Mouse (Mus musculus) brain, adult 2 months (tissue): ENCODE results near the gene Mgat5.

ENCODE experiments used
- DNase-seq: peaks from one replicate; pipeline ENCODE4 v3.0.0; 2011; ENCODE audit warnings: low read depth, low spot score

Gene Mgat5

DNA sequence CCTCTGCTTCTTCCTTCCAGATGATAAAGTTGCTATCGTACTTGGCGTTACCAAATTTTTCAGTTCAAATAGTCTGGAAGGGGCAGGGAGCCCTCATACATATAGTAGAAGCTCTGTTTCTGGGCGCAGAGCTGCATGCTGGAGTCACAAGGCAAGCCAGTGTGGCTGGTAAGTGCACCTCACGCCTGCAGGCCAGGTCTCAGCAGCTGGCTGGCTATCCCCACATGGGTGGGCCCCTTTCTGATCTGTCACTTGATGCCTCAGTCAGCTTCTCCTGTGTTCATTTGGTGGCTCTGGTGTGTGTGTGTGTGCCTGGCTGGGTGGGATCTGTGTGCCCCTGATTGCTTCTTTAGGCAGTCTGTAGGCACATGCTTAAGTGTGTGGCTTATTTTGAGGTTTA, 12.8 kb downstream of the Mgat5 start:
- no peak for DNase-seq

DNA sequence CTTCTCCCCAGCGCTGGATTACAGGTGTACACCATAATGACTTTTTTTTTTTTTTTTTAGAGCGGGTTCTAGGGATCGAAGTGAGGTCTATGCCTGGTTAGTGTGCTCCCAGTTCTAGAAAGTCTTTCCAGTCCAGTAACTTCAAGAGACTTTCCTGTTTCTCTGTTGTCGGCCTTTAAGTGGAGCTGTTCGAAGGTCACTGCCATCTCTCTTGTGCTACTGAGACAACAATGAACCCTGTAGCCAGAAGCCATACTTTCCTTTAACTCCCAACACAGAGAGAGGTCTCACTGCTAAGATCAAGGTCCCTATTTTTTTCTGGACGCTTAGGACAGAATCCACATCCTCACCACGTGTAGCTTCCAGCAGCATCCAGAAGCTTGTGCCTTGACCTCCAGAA, 13.4 kb downstream of the Mgat5 start:
- DNase-seq, result no peak

DNA sequence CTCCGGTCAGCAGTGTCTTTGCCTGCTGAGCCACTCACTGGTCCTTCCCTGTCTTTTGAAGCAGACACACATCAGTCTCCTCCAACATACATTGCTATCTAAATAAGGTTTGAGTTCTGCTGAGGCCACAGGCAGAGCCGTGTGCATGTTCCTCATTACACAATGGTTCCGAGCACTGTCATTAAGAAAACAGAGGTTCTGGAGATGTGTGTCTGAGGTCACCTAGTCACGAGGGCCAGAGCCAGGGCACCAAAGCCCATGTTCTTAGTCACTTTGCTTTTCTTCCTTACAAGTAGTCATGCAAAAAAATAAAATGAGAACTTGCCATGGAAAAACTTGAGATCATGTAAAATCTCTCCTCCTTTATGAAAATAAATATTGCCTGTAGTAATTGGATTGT, 14.3 kb downstream of the Mgat5 start:
- DNase-seq, result no peak

DNA sequence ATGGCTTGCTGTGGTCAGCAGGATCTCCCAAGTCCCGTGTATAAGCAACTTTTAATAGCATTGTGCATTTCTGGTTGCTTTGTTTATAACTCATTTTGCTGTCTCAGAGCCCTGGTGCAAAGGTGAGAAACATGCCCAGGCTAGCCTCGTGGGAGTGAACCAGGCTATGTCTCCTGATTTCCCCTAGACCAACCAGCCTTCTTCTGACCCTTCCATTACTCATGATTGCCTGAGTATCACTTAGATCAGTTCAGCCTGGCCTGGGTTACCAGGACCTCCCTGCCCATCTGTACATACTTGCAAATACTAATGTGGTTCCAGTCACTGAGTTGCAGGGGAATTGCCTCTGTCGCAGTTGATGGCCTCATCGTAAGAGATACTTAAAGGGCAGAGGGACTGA, 14.8 kb downstream of the Mgat5 start:
- DNase-seq, result no peak

DNA sequence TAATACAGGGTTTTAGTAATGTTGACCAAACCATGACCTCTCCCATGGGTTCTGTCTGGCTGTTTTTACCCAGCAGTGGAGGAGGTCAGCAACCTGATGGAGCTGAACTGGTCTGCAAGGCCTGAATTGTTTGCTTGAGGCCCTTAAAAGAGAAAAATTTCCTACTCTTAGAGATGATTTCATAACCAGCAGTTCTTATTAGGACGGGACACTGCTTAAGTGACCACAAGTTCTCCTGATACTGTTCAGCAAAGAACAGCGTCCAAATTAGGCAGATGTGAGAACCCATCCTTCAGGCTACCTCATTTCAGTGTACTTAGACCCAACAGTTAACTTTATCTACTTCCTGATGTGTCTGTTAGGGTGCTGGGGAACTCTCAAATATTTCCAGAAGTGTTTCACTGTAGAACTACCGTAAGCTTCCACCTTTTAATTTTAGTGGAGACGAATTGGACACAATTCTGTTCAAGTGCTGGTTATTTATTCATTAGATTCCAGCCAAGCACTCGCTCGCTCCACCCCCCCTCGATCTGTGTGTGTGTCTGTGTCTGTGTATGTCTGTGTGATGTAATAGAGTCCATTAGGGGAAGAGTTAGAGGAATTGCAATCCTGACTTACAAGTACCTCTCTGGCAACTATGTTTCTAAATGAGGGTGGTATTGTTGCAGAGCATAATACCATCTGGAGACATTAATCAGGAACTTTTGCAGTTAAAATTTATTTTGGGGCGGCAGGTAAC, 17.4 kb downstream of the Mgat5 start:
- DNase-seq, result no peak

DNA sequence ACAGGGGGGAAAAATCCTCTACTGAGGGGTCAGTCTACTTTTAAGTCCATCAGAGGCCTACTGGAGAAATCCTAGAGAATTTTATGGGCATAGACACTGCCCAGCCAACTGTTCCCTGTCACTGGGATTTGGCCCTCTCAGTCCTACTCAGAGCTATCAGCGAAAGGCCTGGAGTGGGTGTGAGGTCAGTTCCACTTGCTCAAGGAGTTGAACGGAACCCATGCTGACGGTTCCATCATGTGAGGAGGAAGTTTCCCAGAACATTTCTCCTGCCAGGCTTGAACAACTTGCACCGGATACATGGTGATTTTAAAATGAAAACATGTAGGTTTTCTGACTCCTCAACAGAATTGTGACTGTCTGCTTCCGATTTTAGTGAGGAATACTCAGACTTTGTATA, 20.2 kb downstream of the Mgat5 start:
- no peak for DNase-seq

DNA sequence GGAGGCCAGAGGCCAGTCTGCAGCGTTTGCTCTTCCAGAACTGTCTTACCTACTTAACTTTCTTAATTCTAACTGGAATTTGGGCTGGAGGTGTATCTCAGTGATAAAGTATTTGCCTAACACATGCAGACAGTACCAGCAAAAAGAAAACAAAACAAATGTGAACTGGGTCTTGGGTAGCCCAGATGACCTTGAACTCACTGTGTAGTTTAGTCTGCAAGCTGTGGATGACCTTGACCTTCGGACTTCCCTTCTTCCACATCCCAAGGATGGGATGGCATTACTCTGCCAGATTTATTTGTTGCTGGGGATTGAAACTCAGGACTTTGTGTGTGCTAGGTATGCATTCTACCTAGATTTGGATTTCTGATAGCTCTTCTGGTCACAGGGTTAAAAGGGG, 24.2 kb downstream of the Mgat5 start:
- DNase-seq, result no peak

DNA sequence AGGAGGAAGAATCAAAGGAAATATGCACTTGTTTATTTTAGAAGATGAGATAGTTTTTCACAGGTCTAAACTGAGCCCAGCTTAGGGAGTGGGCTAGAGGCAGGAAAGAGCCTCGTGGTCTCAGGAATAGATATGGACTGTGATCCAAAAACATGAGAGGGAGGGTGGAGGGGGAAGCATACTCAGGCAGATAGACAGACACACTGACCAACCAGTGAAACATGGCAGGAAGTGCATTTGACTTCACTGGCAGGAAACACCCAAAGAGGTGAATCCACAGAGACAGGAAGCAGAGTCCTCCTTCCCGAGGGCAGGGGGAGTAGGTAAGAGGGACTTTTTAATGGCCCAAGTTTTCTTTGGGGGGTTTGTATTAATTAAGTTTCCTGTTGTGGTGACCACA, 25.7 kb downstream of the Mgat5 start:
- DNase-seq, result no peak

DNA sequence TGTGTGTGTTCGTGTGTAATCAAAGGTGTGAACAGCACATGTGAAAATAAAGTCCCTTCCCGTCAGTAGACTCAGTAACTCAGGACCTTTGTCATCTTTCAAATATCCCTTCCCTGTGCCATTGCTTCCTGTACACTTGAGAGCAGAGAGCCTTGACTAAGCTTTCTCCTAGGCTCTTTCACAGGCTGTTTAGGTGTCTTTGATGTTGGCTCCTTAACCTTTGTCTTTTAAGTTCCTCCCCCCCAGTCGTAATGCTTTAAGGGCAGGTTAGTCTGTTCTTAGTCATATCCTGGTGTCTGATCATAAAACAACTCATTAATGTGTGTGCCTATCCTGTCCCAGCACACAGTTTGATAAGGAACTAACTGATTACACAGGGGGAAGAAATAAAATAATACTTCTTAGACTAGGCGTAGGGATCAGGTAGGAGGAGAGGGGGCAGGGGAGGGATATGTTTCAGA, 28.4 kb downstream of the Mgat5 start:
- DNase-seq, result no peak

DNA sequence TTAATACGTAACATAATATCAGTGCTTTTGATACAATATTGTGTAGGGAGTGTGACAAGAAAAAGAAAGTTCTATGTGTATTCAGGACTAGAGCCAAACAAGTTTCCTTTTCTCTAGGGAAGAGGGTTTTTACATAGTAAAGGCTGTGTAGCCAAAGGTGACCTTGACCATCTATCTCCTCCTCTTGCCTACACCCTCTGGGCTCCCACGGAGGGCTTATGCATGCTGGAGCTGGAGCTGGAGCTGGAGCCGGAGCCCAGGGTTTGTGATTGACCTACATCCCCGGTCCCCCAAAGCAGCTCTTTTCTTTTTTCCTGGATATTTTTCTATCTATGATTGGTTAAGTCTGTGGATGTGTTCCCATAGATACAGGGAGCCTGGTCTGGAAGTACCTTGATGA, 30.3 kb downstream of the Mgat5 start:
- DNase-seq, result no peak

DNA sequence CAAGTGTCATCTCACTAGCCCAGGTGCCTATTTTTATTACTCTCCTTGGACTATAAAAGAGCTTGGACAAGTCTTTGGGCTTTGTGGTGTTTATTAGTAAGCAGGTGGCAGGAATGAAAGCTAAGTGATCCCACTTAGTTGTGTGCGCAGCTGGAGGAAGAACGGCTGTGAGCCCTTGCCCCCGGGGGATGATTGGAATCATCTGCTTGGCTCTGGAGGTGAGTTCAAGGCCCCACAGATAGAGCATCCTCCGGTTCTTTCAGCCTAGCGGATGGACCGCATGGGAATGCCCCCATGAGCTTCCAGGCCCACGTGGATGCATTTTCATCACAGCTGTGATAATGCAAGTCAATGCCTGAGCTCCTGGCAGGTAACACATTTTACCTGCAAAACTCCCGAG, 31.6 kb downstream of the Mgat5 start:
- no peak for DNase-seq

DNA sequence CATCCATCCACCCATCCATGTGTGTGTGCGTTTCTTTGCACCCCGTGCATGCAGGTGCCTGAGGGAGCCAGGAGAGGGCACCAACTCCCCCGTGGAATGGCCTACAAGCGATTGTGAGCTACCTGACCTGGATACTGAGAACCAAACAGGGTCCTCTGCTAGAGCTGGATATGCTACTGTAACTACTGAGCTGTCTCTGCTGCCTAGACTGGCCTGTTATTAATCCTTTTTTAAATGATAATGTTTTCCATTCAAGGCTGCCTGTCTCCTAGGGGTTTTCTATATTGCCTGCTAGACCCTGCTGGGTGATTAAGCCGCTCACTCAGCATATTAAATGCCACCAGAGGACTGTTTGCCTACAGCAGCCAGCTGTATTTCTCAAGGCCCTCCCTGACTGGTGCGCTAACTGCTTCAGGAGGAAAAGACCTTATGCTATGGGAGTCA, 34.1 kb downstream of the Mgat5 start:
- no peak for DNase-seq

DNA sequence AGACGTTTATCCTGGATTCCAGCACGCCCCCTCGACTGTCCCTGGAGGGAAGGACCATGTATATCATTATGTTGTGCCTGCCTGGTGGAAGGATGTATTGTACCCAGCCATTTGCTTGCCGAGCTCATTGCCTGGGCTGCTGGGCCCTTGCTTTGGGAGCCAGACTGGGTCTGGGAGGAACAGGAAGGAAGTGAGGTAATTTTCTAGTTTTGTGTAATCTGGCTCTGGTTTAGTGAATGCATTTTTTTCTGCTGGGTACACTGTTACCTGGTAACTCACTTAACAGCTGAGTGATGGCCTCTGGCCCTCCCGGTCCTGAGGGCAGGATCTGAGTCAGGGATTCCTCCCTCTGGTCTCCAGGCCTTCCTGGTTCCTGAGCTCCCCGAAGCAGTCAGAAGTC, 35.1 kb downstream of the Mgat5 start:
- DNase-seq, result no peak

DNA sequence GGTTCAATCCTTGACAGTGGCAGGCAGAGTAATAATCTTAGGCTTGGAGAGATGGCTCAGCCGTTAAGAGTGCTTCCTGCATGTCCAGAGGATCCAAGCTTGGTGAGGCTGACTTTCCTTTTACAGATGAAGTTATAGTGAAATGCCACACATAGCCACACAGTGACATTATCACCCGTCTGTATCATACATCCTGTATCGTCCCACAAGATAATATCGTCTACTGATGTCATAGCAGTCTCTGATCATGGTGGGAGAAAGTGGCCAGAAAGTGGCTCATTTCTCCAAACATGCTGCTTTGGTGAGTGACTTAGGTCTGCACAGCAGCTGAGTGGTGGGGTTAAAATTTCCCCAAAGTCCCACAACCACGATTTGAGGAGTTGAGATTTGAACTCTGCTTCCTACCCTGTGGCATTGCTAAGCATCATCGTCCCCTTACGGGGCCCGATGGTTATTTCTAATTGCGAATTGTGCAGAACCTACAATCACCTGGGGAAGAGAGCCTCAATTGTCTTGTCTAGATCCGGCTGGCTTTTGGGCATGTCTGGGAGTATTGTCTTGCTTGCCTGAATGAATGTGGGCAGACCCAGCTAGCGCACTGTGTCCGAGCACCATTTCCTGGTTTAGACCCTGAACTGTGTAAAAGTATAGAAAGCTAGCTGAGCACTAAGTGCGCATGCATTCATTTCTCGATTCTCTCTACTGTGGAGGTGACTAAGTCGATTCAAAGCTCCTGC, 37.5 kb downstream of the Mgat5 start:
- DNase-seq, result no peak

DNA sequence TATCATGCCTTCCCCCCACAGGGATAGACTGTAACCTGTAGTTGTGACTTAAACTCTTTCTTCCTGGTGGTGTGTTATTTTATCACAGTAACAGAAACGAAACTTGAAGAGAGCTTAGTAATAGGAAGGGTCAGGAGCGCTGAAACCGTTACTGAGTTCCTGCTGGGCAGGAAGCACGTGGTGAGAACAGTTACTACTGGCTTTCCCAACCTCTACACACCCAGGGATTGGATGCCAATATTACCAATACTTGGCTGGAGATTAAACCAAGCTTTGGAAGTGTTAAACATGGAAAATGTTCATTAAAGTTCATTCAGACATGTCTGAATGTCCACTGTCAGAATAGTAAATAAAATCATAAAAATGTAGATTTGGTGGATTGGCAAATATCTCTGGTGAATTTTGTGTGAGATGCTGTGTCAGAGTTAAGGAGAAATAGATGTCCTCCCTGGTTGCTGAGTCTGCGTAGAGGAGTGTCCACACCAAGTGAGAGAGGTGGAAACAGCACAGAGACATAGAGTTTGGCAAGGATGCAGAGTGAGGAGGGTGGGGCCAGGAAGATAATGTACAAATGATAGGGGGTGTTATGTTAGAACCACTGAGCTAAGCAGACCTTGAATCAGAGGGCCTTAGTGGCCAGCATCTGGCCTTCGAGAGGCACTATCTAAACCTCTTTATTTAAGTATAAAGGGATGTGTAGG, 38.2 kb downstream of the Mgat5 start:
- no peak for DNase-seq

DNA sequence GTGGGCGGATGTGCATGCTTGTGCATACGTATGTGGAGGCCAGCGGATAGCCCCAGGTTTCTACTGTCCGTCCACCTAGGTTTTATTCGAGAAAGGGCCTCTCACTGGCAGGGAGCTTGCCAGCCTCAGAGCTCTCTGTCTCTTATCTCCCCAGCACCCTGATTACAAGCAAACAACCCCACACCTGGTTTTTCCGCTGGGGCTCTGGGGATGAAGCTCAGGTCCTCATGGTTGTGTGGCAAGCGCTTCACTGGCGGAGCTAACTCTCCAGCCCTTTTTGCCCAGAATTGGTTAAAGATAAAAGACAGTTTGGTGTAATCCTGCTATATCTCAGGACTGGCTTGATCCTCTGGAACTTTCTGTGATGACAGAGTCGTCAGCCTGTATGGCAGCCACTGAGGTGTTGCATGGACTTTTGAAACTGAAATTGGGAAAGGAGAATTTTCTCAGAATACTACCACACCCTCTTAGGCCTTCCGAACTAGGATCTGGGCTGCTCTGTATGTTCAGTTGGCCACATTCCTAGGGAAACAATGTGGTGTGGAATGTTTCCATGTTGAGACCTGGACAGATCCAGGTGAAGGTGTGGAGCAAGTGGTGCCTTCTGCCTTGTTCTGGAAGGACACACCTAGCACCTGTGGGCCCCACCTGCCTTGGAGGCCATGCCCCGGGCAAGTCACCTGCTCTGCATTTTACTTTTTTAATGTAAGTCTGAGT, 39.4 kb downstream of the Mgat5 start:
- DNase-seq, result no peak

DNA sequence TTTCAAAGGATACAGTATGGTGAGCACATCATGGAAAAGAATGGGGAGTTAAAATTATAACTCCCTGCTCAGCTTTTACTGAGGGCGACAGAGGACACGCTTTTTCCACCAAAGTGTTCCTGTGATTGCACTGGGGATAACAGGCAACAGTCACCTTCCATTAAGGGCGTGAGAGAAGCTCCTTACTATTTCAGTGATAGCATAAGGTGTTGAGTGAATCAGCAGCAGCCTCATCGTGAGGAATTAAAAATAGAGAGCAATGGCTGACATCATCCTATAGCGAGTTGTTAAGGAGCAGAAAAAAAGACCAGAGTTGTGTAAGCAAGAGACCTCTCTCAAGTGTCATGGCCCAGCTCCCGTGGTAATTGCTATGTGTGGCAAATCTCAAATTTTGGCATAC, 41.3 kb downstream of the Mgat5 start:
- peak; percentile 82 for DNase-seq

DNA sequence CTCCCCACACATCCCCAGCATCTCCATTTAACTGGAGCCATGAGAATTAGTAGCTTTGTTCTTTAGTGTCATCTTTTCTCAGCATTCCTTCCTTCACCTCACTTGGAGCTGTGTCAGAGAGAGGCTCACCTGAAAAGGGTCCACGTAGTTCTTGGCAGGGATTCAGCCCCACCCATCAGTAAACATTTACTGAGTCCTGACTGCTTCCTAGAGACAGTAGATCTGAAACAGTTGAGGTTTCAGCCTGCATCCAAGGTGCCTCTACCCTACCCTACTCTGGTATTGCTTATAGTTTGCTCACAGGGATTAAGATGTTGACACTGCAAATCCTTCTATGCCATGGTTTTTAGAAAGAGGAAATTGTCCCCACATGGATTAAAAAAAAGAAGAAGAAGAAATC, 43.6 kb downstream of the Mgat5 start:
- DNase-seq, result no peak

DNA sequence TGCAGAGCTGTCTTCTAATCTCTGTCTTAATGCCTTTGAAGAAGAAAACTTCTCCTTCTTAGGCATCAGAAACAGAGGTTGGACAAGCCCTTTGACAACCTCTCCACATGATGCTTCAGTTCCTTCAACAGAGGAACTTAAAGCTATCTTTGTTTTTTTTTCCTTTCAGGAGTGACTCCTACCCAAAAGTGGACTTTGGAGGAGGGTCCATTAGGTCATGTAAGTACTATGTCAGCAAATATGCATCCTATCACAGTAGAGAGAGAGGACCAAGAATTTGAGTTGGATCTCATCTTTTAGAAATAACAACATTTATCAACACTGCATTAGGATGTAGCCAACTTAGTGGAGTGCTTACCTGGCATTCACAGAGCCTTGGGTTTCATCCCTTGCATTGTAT, 44.8 kb downstream of the Mgat5 start:
- DNase-seq, result no peak

DNA sequence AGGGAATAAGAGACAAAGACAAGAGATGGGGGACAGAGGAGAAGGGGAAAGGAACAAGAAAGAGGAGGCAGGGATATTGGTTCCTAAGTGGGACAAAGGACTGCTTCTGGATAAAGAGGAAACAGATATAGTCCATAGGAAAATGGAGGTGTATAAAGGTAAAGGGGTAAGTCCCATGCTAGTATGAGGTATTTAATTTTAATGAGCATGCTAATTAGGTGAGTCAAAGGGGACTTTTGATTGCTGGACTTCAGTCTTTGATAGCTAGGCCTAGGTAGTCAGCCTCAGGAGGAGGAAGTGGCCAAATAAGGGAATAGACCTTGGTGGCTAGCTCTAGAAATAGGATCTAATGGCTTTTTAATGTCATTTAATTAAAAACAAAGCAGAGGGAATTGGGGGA, 45.5 kb downstream of the Mgat5 start:
- no peak for DNase-seq

DNA sequence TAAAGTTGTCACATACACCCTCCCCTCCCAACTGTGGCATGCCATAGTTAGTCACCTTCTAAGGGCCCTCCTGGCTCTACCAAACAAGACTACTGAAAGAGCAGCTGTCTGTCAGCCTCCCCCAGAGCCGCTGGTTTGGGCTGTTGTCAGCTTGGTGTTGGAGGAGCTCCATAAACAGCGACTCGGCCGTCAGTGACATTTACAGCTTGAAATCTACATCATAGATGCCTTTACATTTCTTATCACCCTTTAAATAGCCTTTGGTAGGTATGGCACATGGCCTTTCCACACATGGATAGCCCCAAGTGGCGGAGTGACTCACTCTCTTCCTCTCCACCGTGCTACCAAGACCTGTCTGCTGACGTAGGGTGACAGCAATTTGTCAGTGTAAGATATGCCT, 46.9 kb downstream of the Mgat5 start:
- peak; percentile 72 for DNase-seq

DNA sequence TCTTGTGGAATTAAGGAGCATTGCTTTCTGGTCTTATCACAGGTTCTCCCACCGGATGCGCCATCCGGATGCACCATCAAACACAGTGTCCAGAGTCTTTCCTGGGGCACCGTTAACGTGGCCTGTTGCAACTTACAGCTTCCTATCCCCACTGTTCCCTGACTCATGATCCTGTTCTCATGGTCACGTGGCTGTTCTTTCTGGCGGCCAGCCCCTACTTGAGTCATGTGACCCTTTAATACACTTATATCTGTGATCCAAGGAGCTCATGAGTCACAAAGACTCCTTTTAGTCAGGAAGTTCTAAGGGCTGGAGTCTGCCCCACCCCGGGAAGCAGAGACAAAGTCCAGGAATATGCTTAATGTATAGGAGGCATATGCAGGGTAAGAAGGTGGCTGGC, 52.2 kb downstream of the Mgat5 start:
- DNase-seq, result no peak
